Mouse (Mus musculus): Measurements from ENCODE around the gene Adamts12. TPM values are rescaled to one million over a fixed set of nuclear protein-coding genes. Genes with fewer than 3 reads are reported as not detected.

Adamts12 gene
- polyA plus RNA-seq, 1 experiment from 2014 or later = 1.7 TPM

DNA sequence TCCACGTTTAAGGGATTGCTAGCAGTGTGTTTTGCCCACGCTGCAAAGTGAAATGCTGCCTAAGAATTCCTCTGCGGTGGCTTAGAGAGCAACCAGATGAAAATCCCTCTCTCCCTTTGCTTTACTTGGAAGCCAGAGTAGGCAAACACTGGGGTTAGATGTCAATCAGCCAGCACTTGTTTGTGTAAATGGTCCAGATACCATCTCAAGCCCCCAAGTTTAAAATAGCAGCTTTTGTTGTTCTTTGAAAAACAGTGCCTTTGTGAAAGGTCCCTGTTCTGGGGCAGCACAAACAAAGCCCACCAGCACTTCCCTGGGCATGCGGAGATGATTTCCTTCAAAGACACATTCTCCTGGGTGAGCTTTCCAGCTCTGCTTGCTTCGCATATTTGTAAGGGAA, 1.7 kb downstream of the Adamts12 start:
- Histone ChIP-seq H3K4me2 (ENCODE audit: low read depth, low read length) (peak overlapping the region; percentile 75), H3K9me3 (ENCODE audit: control insufficient read depth, low read length) (no peaks in the 10 kb centered on the region), H3K36me3 (ENCODE audit: control insufficient read depth, insufficient read depth, low read length) (no peaks in the 10 kb centered on the region), H3K27ac (ENCODE audit: low read length) (peak overlapping the region; percentile 19; the same call in 1 of the 2 replicates), H3K4me3 (ENCODE audit: low read length) (peak overlapping the region; percentile 50), H3K27me3 (replicated peaks; ENCODE audit: control insufficient read depth, insufficient read depth, low read length) (no peaks in the 10 kb centered on the region), H3K9ac (ENCODE audit: low read depth, low read length) (peak overlapping the region; percentile 25; the same call in 1 of the 2 replicates), H3K4me1 (ENCODE audit: control insufficient read depth, insufficient read depth, low read length) (peaks cover 10% of the 10 kb centered on the region; the same call in 1 of the 2 replicates)
- WGBS = 15% methylated on average over 5 of the region's 5 CpGs
- ATAC-seq = no peak

DNA sequence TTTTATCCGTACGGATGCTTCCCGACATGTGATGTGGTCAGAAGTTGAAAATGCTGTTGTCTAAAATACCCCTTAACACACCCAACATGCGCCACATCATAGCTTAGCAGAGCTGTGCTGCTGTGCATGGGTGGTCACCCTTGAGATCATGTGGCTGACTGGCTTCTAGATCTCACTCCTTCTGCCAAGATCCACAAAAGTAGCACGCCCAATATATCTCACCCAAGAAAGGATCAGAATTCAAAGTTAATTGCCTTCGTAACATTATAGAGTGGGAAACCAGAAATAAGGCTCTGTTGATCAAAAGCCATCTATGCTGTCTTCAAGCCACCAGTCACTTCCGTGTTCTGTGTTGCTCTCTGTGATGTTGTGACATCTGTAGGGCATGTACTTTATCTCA, 3.3 kb downstream of the Adamts12 start:
- Histone ChIP-seq H3K4me1 (ENCODE audit: control insufficient read depth, insufficient read depth, low read length) (peaks cover 10% of the 10 kb centered on the region; the same call in 1 of the 2 replicates), H3K9me3 (ENCODE audit: control insufficient read depth, low read length) (no peaks in the 10 kb centered on the region), H3K9ac (ENCODE audit: low read depth, low read length) (no peak overlapping the region), H3K27me3 (replicated peaks; ENCODE audit: control insufficient read depth, insufficient read depth, low read length) (no peaks in the 10 kb centered on the region), H3K36me3 (ENCODE audit: control insufficient read depth, insufficient read depth, low read length) (no peaks in the 10 kb centered on the region), H3K27ac (ENCODE audit: low read length) (no peak overlapping the region), H3K4me2 (ENCODE audit: low read depth, low read length) (no peak overlapping the region), H3K4me3 (ENCODE audit: low read length) (no peak overlapping the region)
- 85% methylated on average over 7 of the region's 7 CpGs for WGBS
- ATAC-seq = no peak

DNA sequence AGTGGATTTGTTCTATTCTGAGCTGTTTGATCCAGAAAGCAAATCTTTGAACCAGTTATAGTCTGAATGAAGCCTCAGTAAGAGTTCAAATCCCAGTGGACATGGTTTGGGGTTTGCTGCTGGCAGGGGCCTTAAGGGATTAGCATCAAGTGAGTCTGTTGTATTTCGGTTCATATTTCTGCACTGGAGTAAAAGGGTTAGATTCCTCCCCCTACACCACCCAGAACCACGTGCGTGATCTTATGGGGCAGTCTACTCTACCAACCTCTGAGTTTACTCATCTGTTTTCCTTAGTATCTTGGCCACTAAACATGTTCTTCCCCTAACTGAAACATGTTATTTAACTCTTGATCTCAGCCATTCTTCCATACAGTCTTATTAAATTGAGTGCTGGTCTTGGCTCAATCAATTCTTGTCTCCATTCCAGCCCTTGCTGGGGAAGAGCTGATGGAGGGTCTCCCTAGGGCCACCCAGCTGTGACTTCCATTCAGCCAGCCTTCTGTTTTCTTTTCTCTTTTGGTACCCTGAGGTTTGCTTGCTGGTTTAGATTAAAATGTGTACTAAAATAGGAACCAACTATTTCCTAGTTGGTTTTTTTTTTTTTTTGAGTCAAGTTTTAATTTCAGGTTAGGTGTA, 11.3 kb downstream of the Adamts12 start:
- 88% methylated on average over 3 of the region's 3 CpGs for WGBS
- H3K27me3 ChIP-seq (replicated peaks; ENCODE audit: control insufficient read depth, insufficient read depth, low read length) = no peaks in the 10 kb centered on the region
- no peak overlapping the region for H3K4me3 ChIP-seq (ENCODE audit: low read length)
- no peak for ATAC-seq
- no peak overlapping the region for H3K9ac ChIP-seq (ENCODE audit: low read depth, low read length)
- H3K4me1 ChIP-seq (ENCODE audit: control insufficient read depth, insufficient read depth, low read length) = no peaks in the 10 kb centered on the region
- H3K4me2 ChIP-seq (ENCODE audit: low read depth, low read length) = no peak overlapping the region
- H3K36me3 ChIP-seq (ENCODE audit: control insufficient read depth, insufficient read depth, low read length) = no peaks in the 10 kb centered on the region
- no peak overlapping the region for H3K27ac ChIP-seq (ENCODE audit: low read length)
- no peaks in the 10 kb centered on the region for H3K9me3 ChIP-seq (ENCODE audit: control insufficient read depth, low read length)

DNA sequence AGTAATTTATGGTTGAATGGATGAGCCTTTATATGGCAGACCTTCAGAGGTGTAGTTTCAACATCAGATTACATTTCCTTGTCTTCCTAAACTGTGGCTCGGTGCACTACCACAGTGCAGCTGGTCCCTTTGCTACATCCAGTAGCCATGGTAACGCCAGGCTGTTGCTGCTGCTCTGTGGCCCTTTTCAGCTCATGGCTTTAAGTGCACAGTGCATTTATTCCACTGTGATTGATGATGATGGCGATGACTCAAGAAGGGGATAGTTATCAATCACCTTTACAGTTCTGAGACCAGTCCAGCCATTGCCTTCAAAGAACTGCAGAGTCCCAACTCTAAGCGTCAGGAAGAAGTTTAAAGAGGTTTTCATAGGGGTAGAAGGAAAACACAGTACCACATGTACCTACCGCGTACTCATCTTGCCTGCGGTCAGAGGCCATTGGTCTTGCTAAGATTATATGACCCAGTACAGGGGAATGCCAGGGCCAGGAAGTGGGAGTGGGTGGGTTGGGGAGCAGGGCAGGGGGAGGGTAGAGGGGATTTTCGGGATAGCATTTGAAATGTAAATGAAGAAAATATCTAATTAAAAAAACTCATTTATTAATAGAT, 18.5 kb downstream of the Adamts12 start:
- no peak overlapping the region for H3K4me2 ChIP-seq (ENCODE audit: low read depth, low read length)

DNA sequence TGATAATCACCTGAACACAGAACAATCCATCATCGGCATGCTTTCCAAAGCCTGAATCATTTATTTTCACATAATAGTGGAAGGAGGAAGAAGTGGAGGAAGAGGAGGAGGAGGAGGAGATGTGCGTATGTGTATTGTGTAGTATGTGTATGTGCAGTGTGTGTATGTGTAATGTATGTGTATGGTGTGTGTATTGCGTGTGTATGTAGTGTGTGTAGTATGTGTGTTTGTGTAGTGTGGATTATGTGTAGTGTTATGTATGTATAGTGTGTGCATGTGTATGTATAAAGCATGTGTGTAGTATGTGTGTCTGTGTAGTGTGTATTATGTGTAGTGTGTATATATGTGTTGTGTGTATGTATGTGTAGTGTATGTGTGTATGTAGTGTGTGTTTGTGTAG, 19.1 kb downstream of the Adamts12 start:
- no peak for ATAC-seq

More for the DNA sequence above, 18.5 kb downstream of the Adamts12 start:
- WGBS = 57% methylated on average over 8 of the region's 8 CpGs
- Histone ChIP-seq H3K4me3 (ENCODE audit: low read length) (no peak overlapping the region), H3K9ac (ENCODE audit: low read depth, low read length) (no peak overlapping the region), H3K4me1 (ENCODE audit: control insufficient read depth, insufficient read depth, low read length) (peaks cover 3% of the 10 kb centered on the region; the same call in 1 of the 2 replicates), H3K27me3 (replicated peaks; ENCODE audit: control insufficient read depth, insufficient read depth, low read length) (no peaks in the 10 kb centered on the region), H3K36me3 (ENCODE audit: control insufficient read depth, insufficient read depth, low read length) (no peaks in the 10 kb centered on the region), H3K27ac (ENCODE audit: low read length) (no peak overlapping the region), H3K9me3 (ENCODE audit: control insufficient read depth, low read length) (no peaks in the 10 kb centered on the region)
- ATAC-seq = no peak

DNA sequence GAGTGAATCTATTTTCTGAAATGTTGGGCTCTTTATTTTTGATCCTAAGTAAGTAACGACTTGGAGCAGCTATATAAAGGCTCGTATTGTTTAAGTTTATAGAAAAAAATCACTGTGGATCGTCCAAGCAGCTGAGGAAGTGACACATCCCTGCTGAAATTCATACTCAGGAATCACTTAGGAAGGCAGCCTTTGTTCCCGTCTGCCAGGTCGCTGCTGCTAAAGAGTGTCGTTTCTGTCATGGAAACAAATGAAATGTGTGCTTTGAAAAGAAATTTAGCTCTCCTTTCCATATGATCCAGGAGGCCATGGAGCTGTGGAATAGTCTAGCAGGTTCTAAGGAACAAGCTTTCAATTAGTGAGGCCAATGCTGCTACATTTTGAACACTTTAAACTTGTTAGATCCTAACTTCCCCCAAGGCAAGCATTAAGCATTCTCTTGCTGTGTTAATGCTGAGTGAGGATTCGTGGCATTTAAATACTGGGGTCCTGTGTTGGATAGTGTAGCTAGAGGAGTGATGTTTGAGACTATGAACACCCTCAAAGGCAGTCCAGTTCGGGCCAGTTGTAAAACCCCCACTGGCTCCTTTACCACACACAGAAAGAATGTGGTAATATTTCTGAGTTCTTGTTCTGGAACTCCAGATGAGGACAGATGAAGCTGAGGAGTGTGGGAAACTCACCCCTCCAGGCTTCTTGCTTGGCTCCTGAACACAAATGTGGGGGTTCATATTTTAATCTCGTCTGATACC, 19.8 kb downstream of the Adamts12 start:
- Histone ChIP-seq H3K9ac (ENCODE audit: low read depth, low read length) (no peak overlapping the region), H3K27me3 (replicated peaks; ENCODE audit: control insufficient read depth, insufficient read depth, low read length) (no peaks in the 10 kb centered on the region), H3K4me3 (ENCODE audit: low read length) (no peak overlapping the region), H3K9me3 (ENCODE audit: control insufficient read depth, low read length) (no peaks in the 10 kb centered on the region), H3K36me3 (ENCODE audit: control insufficient read depth, insufficient read depth, low read length) (no peaks in the 10 kb centered on the region), H3K4me2 (ENCODE audit: low read depth, low read length) (no peak overlapping the region), H3K4me1 (ENCODE audit: control insufficient read depth, insufficient read depth, low read length) (peaks cover 3% of the 10 kb centered on the region; the same call in 1 of the 2 replicates), H3K27ac (ENCODE audit: low read length) (peak overlapping the region; percentile 5; the same call in 1 of the 2 replicates)
- WGBS = 31% methylated on average over 9 of the region's 9 CpGs
- ATAC-seq = no peak

More for the DNA sequence above, 19.1 kb downstream of the Adamts12 start:
- Histone ChIP-seq H3K9me3 (ENCODE audit: control insufficient read depth, low read length) (no peaks in the 10 kb centered on the region), H3K27ac (ENCODE audit: low read length) (no peak overlapping the region), H3K4me1 (ENCODE audit: control insufficient read depth, insufficient read depth, low read length) (peaks cover 3% of the 10 kb centered on the region; the same call in 1 of the 2 replicates), H3K27me3 (replicated peaks; ENCODE audit: control insufficient read depth, insufficient read depth, low read length) (no peaks in the 10 kb centered on the region), H3K36me3 (ENCODE audit: control insufficient read depth, insufficient read depth, low read length) (no peaks in the 10 kb centered on the region), H3K9ac (ENCODE audit: low read depth, low read length) (no peak overlapping the region), H3K4me2 (ENCODE audit: low read depth, low read length) (no peak overlapping the region), H3K4me3 (ENCODE audit: low read length) (no peak overlapping the region)
- whole genome bisulfite sequencing = 91% methylated on average over 3 of the region's 3 CpGs

DNA sequence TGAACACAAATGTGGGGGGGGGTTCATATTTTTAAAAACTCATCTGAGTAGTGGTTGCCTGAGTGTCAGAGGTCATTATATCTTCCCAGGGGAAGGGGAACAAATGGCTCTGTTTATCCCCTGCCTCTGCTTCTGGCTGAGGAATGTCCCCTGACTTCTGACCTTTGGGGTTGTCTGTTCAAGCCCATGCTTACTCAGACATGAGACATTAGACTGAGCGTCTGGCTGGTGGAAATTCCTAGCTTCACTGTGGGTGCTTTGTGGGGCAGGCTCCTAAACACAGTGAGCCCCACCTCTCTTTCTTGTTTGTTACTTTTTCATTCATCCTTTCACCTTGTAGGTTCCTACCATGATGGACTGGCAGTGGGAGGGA, 20.4 kb downstream of the Adamts12 start:
- Histone ChIP-seq H3K4me3 (ENCODE audit: low read length) (no peak overlapping the region), H3K4me1 (ENCODE audit: control insufficient read depth, insufficient read depth, low read length) (peaks cover 3% of the 10 kb centered on the region; the same call in 1 of the 2 replicates), H3K27me3 (replicated peaks; ENCODE audit: control insufficient read depth, insufficient read depth, low read length) (no peaks in the 10 kb centered on the region), H3K27ac (ENCODE audit: low read length) (no peak overlapping the region), H3K36me3 (ENCODE audit: control insufficient read depth, insufficient read depth, low read length) (no peaks in the 10 kb centered on the region), H3K9ac (ENCODE audit: low read depth, low read length) (no peak overlapping the region), H3K4me2 (ENCODE audit: low read depth, low read length) (no peak overlapping the region), H3K9me3 (ENCODE audit: control insufficient read depth, low read length) (no peaks in the 10 kb centered on the region)
- 26% methylated on average over 1 of the region's 1 CpGs for WGBS
- ATAC-seq = no peak

DNA sequence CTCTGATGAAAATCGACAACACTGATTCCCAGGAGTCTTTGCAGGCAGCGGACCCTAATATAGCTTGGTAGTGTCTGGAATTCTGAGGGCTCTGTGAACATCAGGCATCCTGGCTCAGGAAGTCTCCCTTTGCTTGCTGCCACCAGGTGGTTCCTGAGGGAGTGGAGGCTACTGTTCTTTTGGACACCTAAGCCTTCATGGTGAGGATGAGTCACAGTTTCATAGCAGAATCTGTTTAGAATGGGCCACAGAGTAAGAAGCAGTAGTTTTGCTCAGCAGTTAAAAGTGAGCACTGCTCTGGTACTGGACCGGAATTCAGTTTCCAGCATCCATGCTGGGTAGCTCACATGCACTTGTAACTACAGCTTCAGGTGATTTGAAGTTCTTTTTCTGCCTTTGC, 24.9 kb downstream of the Adamts12 start:
- Histone ChIP-seq H3K36me3 (ENCODE audit: control insufficient read depth, insufficient read depth, low read length) (no peaks in the 10 kb centered on the region), H3K27ac (ENCODE audit: low read length) (no peak overlapping the region), H3K9ac (ENCODE audit: low read depth, low read length) (no peak overlapping the region), H3K27me3 (replicated peaks; ENCODE audit: control insufficient read depth, insufficient read depth, low read length) (no peaks in the 10 kb centered on the region), H3K4me2 (ENCODE audit: low read depth, low read length) (no peak overlapping the region), H3K4me1 (ENCODE audit: control insufficient read depth, insufficient read depth, low read length) (no peaks in the 10 kb centered on the region), H3K4me3 (ENCODE audit: low read length) (no peak overlapping the region), H3K9me3 (ENCODE audit: control insufficient read depth, low read length) (no peaks in the 10 kb centered on the region)
- ATAC-seq = no peak
- WGBS = 82% methylated on average over 3 of the region's 3 CpGs

DNA sequence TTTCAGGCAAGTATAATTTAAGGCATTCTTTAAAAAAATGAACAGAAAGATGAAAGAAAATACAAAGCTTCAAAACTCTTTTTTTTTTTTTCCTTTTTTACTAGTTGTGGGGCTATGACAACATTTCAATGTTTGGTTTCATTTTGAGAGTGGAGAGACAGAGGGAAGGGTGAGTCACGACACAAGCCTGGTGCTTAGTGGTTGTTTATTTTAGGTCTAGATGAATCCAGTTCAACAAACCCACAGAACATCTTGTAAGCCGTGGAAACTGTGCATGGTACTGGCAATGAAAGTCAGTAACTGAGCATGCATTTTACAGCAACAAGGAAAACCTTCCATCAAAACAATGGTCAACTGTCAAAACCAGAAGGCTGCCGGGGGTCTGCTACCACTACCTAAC, 31.0 kb downstream of the Adamts12 start:
- Histone ChIP-seq H3K4me1 (ENCODE audit: control insufficient read depth, insufficient read depth, low read length) (no peaks in the 10 kb centered on the region), H3K9ac (ENCODE audit: low read depth, low read length) (no peak overlapping the region), H3K4me3 (ENCODE audit: low read length) (no peak overlapping the region), H3K4me2 (ENCODE audit: low read depth, low read length) (no peak overlapping the region), H3K27ac (ENCODE audit: low read length) (no peak overlapping the region), H3K27me3 (replicated peaks; ENCODE audit: control insufficient read depth, insufficient read depth, low read length) (no peaks in the 10 kb centered on the region), H3K9me3 (ENCODE audit: control insufficient read depth, low read length) (no peaks in the 10 kb centered on the region), H3K36me3 (ENCODE audit: control insufficient read depth, insufficient read depth, low read length) (no peaks in the 10 kb centered on the region)
- 37% methylated on average over 3 of the region's 3 CpGs for WGBS
- ATAC-seq = no peak

Data from intestine, embryonic 16.5 days (tissue).